Mouse (Mus musculus): ENCODE data around the gene Fam98c. TPM values are rescaled to one million over a fixed set of nuclear protein-coding genes. Genes with fewer than 3 reads are reported as not detected.
A peak's percentile ranks its signal among the peaks of the same experiment; 100 is the strongest.
"Not testable (repeated sequence)": the region's sequence is repeated elsewhere in the genome, so short reads cannot be mapped to it uniquely, and the experiment has no call there.

Gene Fam98c
- total RNA-seq, 2 experiments from 2014 or later, result 13.7 to 15.4 TPM

- peak in 1 of 2 experiments; percentile 45 for DNase-seq
- intact Hi-C loops (cut with DNase I), result no loop called here
Observed at GRCm38 (mm10) chr7:29162750-29163525, 6.9 kb upstream of the Fam98c start.

- no peak for DNase-seq
- intact Hi-C loops (cut with DNase I), result no loop called here
Observed at GRCm38 (mm10) chr7:29162294-29162693, 6.3 kb upstream of the Fam98c start.

GRCm38 (mm10) chr7:29158264-29158663 lies 2.2 kb upstream of the Fam98c start:
- DNase-seq, result no peak
- intact Hi-C loops (cut with DNase I), result loop anchor here (2.0 kb wide), 1 partner anchor 21 kb away; no protein-coding TSS in a partner anchor

GRCm38 (mm10) chr7:29155196-29155837 lies 717 bp downstream of the Fam98c start:
- intact Hi-C loops (cut with DNase I), result no loop called here
- DNase-seq, result peak; percentile 88 to 91

GRCm38 (mm10) chr7:29154018-29154720 lies 1.9 kb downstream of the Fam98c start:
- no peak for DNase-seq
- intact Hi-C loops (cut with DNase I), result no loop called here

GRCm38 (mm10) chr7:29151486-29151885 lies 4.5 kb downstream of the Fam98c start:
- intact Hi-C loops (cut with DNase I), result no loop called here
- DNase-seq, result no peak

- DNase-seq, result no peak
Observed at GRCm38 (mm10) chr7:29148771-29149170, 7.3 kb downstream of the Fam98c start.

GRCm38 (mm10) chr7:29146625-29147367 lies 9.2 kb downstream of the Fam98c start:
- intact Hi-C loops (cut with DNase I), result no loop called here
- no peak for DNase-seq

More at GRCm38 (mm10) chr7:29148771-29149170, 7.3 kb downstream of the Fam98c start:
- intact Hi-C loops (cut with DNase I), result no loop called here

GRCm38 (mm10) chr7:29144006-29144405 lies 12.0 kb downstream of the Fam98c start:
- no peak for DNase-seq
- intact Hi-C loops (cut with DNase I), result no loop called here

GRCm38 (mm10) chr7:29141416-29141815 lies 14.6 kb downstream of the Fam98c start:
- DNase-seq, result no peak
- intact Hi-C loops (cut with DNase I), result no loop called here

- DNase-seq; intact Hi-C loops (cut with DNase I): not testable (repeated sequence)
Observed at GRCm38 (mm10) chr7:29139237-29139636, 16.8 kb downstream of the Fam98c start.

GRCm38 (mm10) chr7:29137429-29137828 lies 18.6 kb downstream of the Fam98c start:
- intact Hi-C loops (cut with DNase I), result no loop called here
- DNase-seq, result no peak

GRCm38 (mm10) chr7:29134693-29135386 lies 21.2 kb downstream of the Fam98c start, which contains the start of gene Rasgrp4:
TSS of gene Rasgrp4 (plus strand) at chr7:29134851.
- intact Hi-C loops (cut with DNase I), result no loop called here
- DNase-seq, result peak; percentile 34 to 35

- DNase-seq, result no peak
- intact Hi-C loops (cut with DNase I), result no loop called here
Observed at GRCm38 (mm10) chr7:29134230-29134629, 21.8 kb downstream of the Fam98c start.

GRCm38 (mm10) chr7:29128725-29129124 lies 27.3 kb downstream of the Fam98c start:
- intact Hi-C loops (cut with DNase I), result loop anchor here (2.0 to 5.0 kb wide), 3 partner anchors 49 to 172 kb away; no protein-coding TSS in a partner anchor
- peak in 1 of 2 experiments; percentile 29 for DNase-seq

- peak; percentile 54 to 68 for DNase-seq
- intact Hi-C loops (cut with DNase I), result loop anchor here (5.0 kb wide), 2 partner anchors 51 to 116 kb away; no protein-coding TSS in a partner anchor
Observed at GRCm38 (mm10) chr7:29126173-29126915, 29.7 kb downstream of the Fam98c start.

GRCm38 (mm10) chr7:29124970-29125369 lies 31.1 kb downstream of the Fam98c start, which contains the start of gene Ryr1:
TSS of gene Ryr1 (minus strand) at chr7:29125179.
- intact Hi-C loops (cut with DNase I), result loop anchor here (5.0 kb wide), 2 partner anchors 52 to 117 kb away; no protein-coding TSS in a partner anchor
- peak; percentile 17 to 54 for DNase-seq

- intact Hi-C loops (cut with DNase I), result no loop called here
- no peak for DNase-seq
Observed at GRCm38 (mm10) chr7:29123531-29124358, 32.3 kb downstream of the Fam98c start.
